Mouse (Mus musculus) embryonic facial prominence, embryonic 15.5 days (tissue): ENCODE data around the gene Lin7c. TPM values are rescaled to one million over a fixed set of nuclear protein-coding genes. Genes with fewer than 3 reads are reported as not detected.
"Not testable (repeated sequence)": the region's sequence is repeated elsewhere in the genome, so short reads cannot be mapped to it uniquely, and the experiment has no call there.

ENCODE experiments used
- ATAC-seq: fragments of 200-750 bp; cut with Nextera tagmentation; 2 replicates; pipeline ENCODE4 v1.8.0; 2017; ENCODE audit warnings: low read depth, moderate TSS enrichment; ENCODE audit not compliant: insufficient number of reproducible peaks, low FRiP score, low TSS enrichment
- H3K27ac ChIP-seq: fragments of 300-500 bp; sonication (generic); replicated peaks from 2 replicates; pipeline ENCODE4 v1.5.1; 2015; ENCODE audit warnings: mild to moderate bottlenecking, inconsistent platforms
- H3K27me3 ChIP-seq: fragments of 300-500 bp; sonication (generic); 2 replicates; pipeline ENCODE4 v1.6.1; 2015; ENCODE audit warnings: inconsistent platforms
- H3K36me3 ChIP-seq: fragments of 300-500 bp; sonication (generic); 2 replicates; pipeline ENCODE4 v1.6.1; 2015; ENCODE audit warnings: mild to moderate bottlenecking, inconsistent platforms
- H3K4me1 ChIP-seq: fragments of 300-500 bp; sonication (generic); 2 replicates; pipeline ENCODE4 v1.6.1; 2015; ENCODE audit warnings: inconsistent platforms
- H3K4me2 ChIP-seq: fragments of 300-500 bp; sonication (generic); replicated peaks from 2 replicates; pipeline ENCODE4 v1.6.1; 2015; ENCODE audit warnings: mild to moderate bottlenecking, inconsistent platforms
- H3K4me3 ChIP-seq: fragments of 300-500 bp; sonication (generic); replicated peaks from 2 replicates; pipeline ENCODE4 v1.5.1; 2015; ENCODE audit warnings: mild to moderate bottlenecking, inconsistent platforms
- H3K9ac ChIP-seq: fragments of 300-500 bp; sonication (generic); 2 replicates; pipeline ENCODE4 v1.6.1; 2015; ENCODE audit warnings: inconsistent platforms
- H3K9me3 ChIP-seq: fragments of 300-500 bp; sonication (generic); replicated peaks from 2 replicates; pipeline ENCODE4 v1.6.1; 2016; ENCODE audit warnings: inconsistent platforms
- WGBS: fragments of 180-500 bp; shearing (Covaris S2); methylation state at CpG from one replicate; pipeline ENCODE4 v1.1.7; 2015; 5-methylcytosine and 5-hydroxymethylcytosine counted together
- polyA plus RNA-seq: library from polyadenylated mRNA; unstranded; fragments of >200 nt; fragmentation: Nextera tagmentation; extraction: Ambion mirVana; gene quantifications from 2 replicates; pipeline ENCODE4 v1.2.1, GENCODE M21; 2015

Gene Lin7c
- 57.4 and 64.4 TPM in 2 replicates for polyA plus RNA-seq

DNA sequence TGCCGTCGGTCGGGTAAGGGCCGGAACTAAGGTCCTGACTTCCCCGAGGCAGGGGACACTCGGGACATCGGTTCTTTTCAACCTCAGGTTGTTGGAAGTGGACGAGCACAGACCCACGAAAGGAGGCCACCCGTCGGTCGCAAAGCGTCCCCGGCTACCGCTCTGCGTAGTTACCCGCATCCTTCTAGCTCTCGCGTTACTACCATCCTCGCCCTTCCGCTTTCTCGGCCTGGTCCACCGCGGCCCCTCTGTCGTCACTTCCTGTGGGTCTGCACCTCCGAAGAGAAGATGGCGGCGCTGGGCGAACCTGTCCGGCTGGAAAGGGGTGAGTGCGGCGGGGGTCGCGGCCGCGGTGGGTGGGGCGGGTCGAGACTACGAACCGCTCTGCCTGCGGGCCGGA, at the start of gene Lin7c:
Gene Lin7c (plus strand): TSS at position 257 of the 400 bp plus-strand sequence.
- Histone ChIP-seq H3K27me3 (no peaks in the 10 kb centered on the region), H3K4me2 (peak within 1 kb of the TSS; percentile 49), H3K9me3 (no peaks in the 10 kb centered on the region), H3K4me3 (peak within 1 kb of the TSS; percentile 67), H3K36me3 (peaks cover 14% of the 10 kb centered on the region), H3K9ac (peak within 1 kb of the TSS; percentile 84), H3K4me1 (peaks cover 16% of the 10 kb centered on the region; the same call in 1 of the 2 replicates), H3K27ac (peak within 1 kb of the TSS; percentile 83)
- ATAC-seq, result peak; percentile 99
- under 1% methylated on average over 40 of the region's 42 CpGs for WGBS

DNA sequence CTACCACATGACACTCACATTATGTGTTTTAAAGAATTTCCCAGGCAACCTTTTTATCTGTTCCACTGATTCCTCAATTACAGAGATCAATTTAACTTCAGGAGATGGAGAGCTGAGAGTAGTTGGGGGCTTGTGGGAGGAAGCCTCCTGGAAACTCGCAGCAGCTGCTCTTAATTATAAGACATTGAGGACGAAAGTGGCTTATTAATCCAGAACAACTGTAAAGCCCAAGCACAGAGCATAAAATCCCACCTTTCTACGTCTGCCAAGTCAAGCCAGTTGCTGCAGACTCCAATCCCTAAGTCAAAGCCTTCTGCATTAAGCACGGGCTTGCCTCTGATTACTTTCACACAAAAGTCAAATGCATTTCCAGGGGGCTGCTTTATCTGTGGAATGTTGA, 44.3 kb upstream of the Lin7c start:
- no peak for ATAC-seq
- Histone ChIP-seq H3K9ac (no peak overlapping the region), H3K4me3 (no peak overlapping the region), H3K9me3 (no peaks in the 10 kb centered on the region), H3K36me3 (no peaks in the 10 kb centered on the region), H3K4me1 (peaks cover 4% of the 10 kb centered on the region; the same call in 1 of the 2 replicates), H3K27ac (no peak overlapping the region), H3K27me3 (no peaks in the 10 kb centered on the region), H3K4me2 (no peak overlapping the region)
- 20% methylated on average over 4 of the region's 4 CpGs for WGBS

DNA sequence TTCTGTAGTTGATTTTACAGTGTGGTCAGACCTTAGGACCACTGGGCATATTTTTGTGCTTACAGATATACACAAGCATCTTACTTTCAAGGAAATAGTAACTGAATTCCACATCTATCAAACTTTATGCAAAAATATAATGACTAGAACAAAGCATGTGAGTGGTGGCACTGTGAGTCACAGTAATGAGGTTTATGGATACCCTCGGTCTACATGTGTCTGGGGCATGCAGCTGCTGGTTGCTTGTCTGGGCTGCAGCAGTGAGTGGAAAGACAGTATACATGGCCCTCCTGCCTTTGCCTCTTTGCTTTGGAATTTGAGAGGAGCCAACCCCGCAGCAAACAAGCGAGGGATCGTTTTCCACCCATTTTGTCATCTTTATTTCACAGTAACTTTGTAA, 42.3 kb upstream of the Lin7c start:
- Histone ChIP-seq H3K4me3 (no peak overlapping the region), H3K27me3 (no peaks in the 10 kb centered on the region), H3K36me3 (no peaks in the 10 kb centered on the region), H3K9me3 (no peaks in the 10 kb centered on the region), H3K4me1 (peaks cover 4% of the 10 kb centered on the region; the same call in 1 of the 2 replicates), H3K27ac (0 out of 2 replicates have a peak overlapping the region, but pooled peaks have one; percentile 5), H3K4me2 (no peak overlapping the region), H3K9ac (no peak overlapping the region)
- ATAC-seq, result peak; percentile 54; the same call in 1 of the 2 replicates
- WGBS, result 18% methylated on average over 4 of the region's 4 CpGs

DNA sequence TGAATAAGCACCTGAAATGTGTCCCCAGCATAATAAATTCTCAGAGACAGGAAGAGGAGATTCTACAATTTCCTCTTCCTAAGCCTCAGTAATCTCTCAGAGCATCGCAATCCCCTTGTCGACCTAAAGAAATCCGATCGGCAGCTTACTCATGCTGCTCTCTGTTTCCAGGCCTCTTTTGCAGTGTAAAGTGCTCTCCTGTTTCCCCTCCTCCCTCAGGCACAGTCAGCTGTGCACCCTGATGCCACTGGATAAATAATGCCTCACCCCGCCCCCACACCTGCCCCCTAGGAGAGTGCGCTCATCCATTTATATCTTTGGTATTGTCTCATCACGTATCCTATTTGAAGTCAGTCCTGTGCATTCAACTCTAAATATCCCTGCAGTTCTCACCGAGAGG, 41.9 kb upstream of the Lin7c start:
- H3K9me3 ChIP-seq, result no peaks in the 10 kb centered on the region
- H3K27me3 ChIP-seq, result no peaks in the 10 kb centered on the region
- no peaks in the 10 kb centered on the region for H3K36me3 ChIP-seq
- no peak overlapping the region for H3K4me2 ChIP-seq
- H3K4me1 ChIP-seq, result peaks cover 4% of the 10 kb centered on the region; the same call in 1 of the 2 replicates
- ATAC-seq, result peak; percentile 73; the same call in 1 of the 2 replicates
- H3K4me3 ChIP-seq, result no peak overlapping the region
- H3K9ac ChIP-seq, result no peak overlapping the region
- 13% methylated on average over 8 of the region's 8 CpGs for WGBS
- H3K27ac ChIP-seq, result no peak overlapping the region

DNA sequence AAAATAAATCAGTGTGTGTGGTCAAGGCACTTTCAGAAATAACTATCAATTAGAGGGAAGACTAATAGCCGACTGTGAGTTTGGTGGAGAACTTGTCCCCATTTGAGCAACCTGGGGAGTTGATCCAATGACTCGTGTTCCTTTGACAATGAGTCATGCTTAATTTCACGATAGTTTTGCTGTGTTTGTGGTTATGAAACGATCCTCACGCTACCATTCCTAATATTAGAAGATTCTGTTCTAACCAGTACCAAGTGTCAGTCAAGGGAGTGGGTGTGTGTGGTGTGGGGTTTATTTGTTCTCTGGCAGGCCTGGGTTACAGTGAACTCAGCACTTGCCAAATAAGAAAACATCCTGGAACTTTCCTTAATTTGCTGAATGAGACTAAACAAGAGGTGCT, 35.1 kb upstream of the Lin7c start:
- Histone ChIP-seq H3K4me1 (no peaks in the 10 kb centered on the region), H3K9me3 (no peaks in the 10 kb centered on the region), H3K36me3 (no peaks in the 10 kb centered on the region), H3K4me2 (no peak overlapping the region), H3K9ac (no peak overlapping the region), H3K27ac (no peak overlapping the region), H3K27me3 (no peaks in the 10 kb centered on the region), H3K4me3 (no peak overlapping the region)
- ATAC-seq, result no peak
- 49% methylated on average over 5 of the region's 5 CpGs for WGBS

DNA sequence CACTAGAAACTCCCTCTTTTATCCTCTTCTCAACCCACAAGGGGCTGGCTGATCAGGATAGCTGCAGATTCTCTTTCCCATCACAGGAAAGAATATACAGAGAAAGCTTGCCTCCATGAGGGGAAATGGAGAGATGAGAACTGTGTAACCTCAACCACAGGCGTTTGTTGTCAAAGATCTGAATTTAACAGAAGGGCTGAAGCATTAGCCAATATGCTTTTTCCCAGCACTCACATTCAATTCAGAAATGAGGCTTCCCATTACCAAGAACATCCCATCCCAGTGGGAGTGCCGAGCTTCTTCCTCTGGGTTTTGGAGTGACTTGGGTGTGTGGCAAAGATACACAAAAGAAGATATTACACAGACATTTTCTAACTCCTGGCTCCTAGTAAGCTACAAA, 31.0 kb upstream of the Lin7c start:
- WGBS, result 61% methylated on average over 2 of the region's 2 CpGs
- ATAC-seq, result no peak
- H3K9ac ChIP-seq, result no peak overlapping the region

DNA sequence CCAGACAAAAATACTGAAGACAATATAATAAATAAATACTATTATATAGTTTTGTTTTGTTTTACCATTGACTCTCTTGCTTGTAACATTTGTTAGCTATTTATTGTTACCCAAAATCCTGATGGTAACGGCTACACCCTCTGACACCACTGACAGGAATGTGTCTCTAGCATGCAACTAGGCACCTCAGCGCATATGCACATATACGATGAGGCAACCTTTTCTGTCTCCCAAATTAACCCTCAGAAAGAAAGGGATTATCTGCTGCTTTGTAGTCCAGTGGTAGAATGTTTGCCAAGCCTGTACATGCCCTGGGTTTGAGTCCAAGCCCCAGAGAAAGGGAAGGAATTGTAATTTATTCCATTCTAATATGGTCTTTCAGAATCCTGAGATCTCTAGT, 29.8 kb upstream of the Lin7c start:
- Histone ChIP-seq H3K27me3 (no peaks in the 10 kb centered on the region), H3K9me3 (no peaks in the 10 kb centered on the region), H3K4me2 (no peak overlapping the region), H3K4me1 (no peaks in the 10 kb centered on the region), H3K4me3 (no peak overlapping the region), H3K27ac (no peak overlapping the region), H3K36me3 (no peaks in the 10 kb centered on the region), H3K9ac (no peak overlapping the region)
- 67% methylated on average over 3 of the region's 3 CpGs for WGBS
- ATAC-seq, result no peak

More for the DNA sequence above, 31.0 kb upstream of the Lin7c start:
- Histone ChIP-seq H3K9me3 (no peaks in the 10 kb centered on the region), H3K27me3 (no peaks in the 10 kb centered on the region), H3K27ac (no peak overlapping the region), H3K4me1 (no peaks in the 10 kb centered on the region), H3K4me2 (no peak overlapping the region), H3K4me3 (no peak overlapping the region), H3K36me3 (no peaks in the 10 kb centered on the region)

DNA sequence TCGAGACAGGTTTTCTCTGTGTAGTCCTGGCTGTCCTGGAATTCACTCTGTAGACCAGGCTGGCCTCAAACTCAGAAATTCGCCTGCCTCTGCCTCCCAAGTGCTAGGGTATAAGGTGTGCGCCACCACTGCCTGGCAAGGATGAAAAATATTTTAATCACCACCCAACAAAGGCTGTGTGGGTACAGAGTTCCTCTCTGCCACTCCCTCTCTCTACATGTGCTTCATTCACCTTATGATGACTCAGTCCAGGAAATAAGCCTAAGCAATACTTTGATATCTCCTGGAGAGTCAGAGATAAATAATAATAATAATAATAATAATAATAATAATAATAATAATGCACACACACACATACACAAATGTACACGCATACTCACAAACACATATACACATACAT, 11.2 kb upstream of the Lin7c start:
- not testable (repeated sequence) for H3K4me2 ChIP-seq, H3K9ac ChIP-seq, H3K4me3 ChIP-seq, H3K36me3 ChIP-seq, H3K27me3 ChIP-seq, H3K9me3 ChIP-seq, H3K4me1 ChIP-seq, ATAC-seq, H3K27ac ChIP-seq
- WGBS, result 80% methylated on average over 4 of the region's 4 CpGs

DNA sequence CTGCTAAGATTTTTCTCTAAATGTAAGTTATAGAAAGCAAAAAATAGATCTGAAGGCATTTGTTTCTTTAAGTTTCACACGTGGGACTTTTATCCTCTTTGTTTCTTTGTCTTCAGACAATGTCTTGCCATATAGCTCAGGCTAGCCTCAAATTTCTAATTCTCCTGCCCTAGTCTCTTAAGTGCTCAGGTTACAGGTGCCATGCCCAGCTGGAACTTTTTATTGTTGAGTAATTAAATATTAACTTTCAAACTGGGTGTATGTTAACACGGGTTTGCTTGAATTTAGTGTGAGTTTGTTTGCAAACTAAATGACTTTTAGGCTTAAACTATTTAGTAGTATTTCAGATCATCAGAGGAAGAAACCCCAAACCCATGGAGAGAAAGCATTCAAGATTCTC, 9.5 kb upstream of the Lin7c start:
- H3K27ac ChIP-seq, result no peak overlapping the region
- no peaks in the 10 kb centered on the region for H3K4me1 ChIP-seq
- no peak overlapping the region for H3K9ac ChIP-seq
- 53% methylated on average over 2 of the region's 2 CpGs for WGBS
- no peak overlapping the region for H3K4me3 ChIP-seq
- no peaks in the 10 kb centered on the region for H3K36me3 ChIP-seq
- no peaks in the 10 kb centered on the region for H3K27me3 ChIP-seq
- H3K9me3 ChIP-seq, result no peaks in the 10 kb centered on the region
- no peak overlapping the region for H3K4me2 ChIP-seq
- no peak for ATAC-seq

DNA sequence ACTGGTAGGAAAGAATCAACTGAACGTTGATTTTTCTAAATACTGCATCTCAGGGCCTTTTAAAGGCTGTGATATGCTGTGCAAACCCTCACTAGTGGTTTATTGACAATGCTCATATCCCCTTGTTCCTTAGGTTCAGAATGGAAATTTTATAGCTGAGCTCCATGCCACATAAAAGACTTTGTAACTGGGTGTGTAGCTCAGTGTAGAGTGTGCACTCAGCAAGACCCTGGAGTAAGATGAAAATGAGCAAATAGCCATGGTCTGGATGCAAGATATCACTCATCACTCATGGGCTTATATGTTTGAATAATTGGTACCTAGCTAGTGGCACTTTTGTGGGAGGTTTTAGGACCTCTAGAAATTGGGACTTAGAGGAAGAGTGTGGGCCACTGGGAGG, 9.0 kb upstream of the Lin7c start:
- Histone ChIP-seq H3K4me3 (no peak overlapping the region), H3K27me3 (no peaks in the 10 kb centered on the region), H3K4me2 (no peak overlapping the region), H3K27ac (no peak overlapping the region), H3K9ac (no peak overlapping the region), H3K36me3 (no peaks in the 10 kb centered on the region), H3K9me3 (no peaks in the 10 kb centered on the region), H3K4me1 (no peaks in the 10 kb centered on the region)
- ATAC-seq, result no peak
- 46% methylated on average over 1 of the region's 1 CpGs for WGBS

DNA sequence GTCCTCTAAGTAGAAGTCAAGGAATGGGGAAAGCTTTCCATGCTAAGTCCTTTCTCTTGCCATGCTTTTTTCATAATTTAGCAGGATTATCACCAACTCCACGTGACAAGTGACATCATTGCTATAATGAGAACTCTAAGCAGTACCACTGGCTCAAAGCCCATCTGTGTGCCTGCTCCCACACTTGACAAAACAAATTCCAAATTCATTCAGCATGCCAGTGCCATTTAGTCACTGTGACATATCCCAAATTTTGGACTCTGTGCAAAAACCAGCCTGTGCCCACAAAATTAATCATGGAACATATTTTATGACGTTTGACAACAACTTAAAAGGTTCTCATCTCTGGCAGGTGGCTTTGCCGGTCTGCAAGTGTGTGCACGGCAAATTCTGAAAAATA, 6.5 kb upstream of the Lin7c start:
- Histone ChIP-seq H3K4me1 (no peaks in the 10 kb centered on the region), H3K9me3 (no peaks in the 10 kb centered on the region), H3K4me2 (no peak overlapping the region), H3K9ac (no peak overlapping the region), H3K27me3 (no peaks in the 10 kb centered on the region), H3K36me3 (no peaks in the 10 kb centered on the region), H3K4me3 (no peak overlapping the region), H3K27ac (no peak overlapping the region)
- ATAC-seq, result no peak
- WGBS, result 69% methylated on average over 4 of the region's 4 CpGs

DNA sequence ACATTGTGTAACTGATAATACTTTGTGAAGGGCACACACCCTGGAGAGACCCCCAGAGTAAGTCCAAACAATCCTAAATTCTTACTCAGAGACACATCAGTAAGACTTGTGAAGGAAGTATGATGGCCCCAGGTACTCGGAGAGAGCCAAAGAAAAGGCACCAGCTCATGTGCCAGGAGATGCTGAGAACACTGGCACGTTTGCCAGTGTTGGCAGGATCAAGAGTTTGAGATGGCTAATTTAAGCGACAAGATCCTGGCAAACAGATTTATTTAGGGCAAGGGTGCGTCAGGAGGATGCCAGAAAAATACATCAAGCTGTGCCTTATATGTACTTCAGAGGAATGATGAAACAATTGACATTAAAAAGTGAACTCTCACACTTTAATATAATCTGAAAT, 6.1 kb upstream of the Lin7c start:
- H3K4me2 ChIP-seq, result no peak overlapping the region
- no peak overlapping the region for H3K27ac ChIP-seq
- no peaks in the 10 kb centered on the region for H3K36me3 ChIP-seq
- H3K4me1 ChIP-seq, result no peaks in the 10 kb centered on the region
- 61% methylated on average over 4 of the region's 4 CpGs for WGBS
- no peaks in the 10 kb centered on the region for H3K9me3 ChIP-seq
- H3K27me3 ChIP-seq, result no peaks in the 10 kb centered on the region
- no peak for ATAC-seq
- H3K4me3 ChIP-seq, result no peak overlapping the region
- no peak overlapping the region for H3K9ac ChIP-seq
